Mouse (Mus musculus) spleen, postnatal 10 days (tissue): Measurements from ENCODE around the gene St6galnac1.
"Not testable (repeated sequence)": the region's sequence is repeated elsewhere in the genome, so short reads cannot be mapped to it uniquely, and the experiment has no call there.

Source experiments
- DNase-seq, 2 experiments: peaks; one replicate each; pipeline ENCODE4 v3.0.0; 2021 to 2022; ENCODE audit warnings: low spot score in 2 of 2

The St6galnac1 gene

DNA sequence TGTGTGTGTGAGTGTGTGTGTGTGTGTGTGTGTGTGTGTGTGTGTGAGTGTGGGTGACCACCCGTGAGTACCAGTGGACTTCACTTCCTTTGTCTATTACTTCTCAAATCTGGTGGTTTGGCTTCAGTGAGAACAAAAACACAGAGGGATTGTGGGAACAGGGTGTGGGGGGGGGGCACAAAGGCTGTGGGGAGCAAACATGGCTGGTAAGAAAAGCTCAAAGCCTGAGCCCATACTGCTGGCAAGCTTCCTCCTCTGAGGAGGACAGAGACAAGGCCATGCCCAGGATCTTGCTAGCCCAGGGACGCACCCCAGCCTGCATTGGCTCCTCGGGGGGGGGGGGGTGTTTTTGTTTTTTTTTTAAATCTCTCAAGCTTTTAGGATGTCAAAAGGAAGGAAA lies 32.2 kb upstream of the St6galnac1 start:
- no peak for DNase-seq

DNA sequence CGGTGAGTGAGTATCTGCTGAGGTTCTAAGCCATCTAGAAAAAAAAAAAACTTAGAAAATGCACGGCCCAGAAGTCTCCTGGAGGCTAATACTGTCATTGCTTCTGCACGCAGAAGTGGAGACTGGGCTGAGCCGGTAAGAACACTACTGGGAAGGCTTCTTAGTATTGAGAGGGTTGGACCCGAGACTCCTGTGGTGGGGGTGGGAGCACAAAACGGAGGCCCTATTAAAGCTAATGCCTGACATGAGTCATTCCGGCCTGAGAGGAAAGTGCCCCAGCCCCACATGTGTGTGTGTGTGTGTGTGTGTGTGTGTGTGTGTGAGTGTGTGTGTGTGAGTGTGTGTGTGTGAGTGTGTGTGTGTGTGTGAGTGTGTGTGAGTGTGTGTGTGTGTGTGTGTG lies 31.8 kb upstream of the St6galnac1 start:
- no peak for DNase-seq

DNA sequence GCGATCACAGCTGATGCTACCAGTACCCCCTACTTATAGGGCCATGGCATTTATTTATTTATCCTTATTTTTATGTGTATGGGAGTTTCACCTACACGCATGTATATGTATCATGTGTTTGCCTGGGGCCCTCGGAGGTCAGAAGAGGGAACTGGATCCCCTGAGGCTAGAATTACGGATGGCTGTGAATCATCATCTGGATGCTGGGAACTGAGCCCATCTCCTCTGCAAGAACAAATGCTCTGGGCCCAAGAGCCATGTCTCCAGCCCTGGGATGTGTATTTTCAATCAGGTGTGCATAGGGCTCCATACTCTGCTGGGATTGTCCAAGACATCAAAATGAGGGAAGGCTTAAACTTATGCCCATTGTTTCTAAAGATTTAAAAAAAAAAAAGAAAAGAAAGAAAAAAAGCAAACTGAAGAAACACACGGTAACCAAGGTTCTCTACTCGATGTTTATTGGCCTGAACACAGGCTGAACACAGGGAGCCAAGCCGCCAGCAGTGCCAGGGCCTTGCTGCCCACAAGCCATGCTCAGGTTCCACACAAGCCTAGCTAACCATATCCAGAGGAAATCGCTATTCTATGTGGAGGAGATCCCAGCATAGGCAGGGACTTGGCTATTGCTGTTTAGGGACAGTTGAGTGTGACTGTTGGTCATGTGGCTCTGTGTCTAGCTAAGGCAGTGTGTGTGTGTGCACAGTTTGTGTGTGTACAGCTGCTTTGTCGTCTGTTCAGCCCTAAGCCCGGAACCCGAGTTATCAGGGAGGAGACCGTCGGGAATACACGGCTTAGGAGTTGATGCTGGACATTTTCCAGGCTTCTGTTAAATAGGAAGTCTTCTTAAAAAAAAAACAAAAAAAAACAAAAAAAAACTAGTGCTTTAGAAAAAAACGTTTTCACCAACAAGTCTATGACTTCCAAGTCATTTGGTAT lies 31.1 kb upstream of the St6galnac1 start:
- DNase-seq: no peak

DNA sequence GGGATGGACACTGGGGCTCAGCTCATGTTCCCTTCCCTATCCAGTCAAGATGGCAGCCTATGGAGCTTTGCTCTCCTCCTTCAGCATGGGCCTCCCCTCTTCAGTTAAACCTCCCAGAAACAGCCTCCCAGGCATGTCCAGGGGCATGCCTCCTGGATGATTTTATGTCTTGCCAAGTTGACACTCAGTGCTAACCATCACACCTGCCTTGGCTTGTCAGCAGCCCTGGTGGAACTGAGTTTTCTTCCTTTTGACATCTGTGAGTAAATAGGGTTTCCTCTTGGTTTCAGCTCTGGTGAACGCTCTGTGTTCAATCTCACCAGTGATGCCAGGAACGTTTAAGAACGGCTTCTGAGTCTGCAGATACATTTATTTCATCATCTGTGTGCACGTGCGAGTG lies 27.4 kb upstream of the St6galnac1 start:
- no peak for DNase-seq

DNA sequence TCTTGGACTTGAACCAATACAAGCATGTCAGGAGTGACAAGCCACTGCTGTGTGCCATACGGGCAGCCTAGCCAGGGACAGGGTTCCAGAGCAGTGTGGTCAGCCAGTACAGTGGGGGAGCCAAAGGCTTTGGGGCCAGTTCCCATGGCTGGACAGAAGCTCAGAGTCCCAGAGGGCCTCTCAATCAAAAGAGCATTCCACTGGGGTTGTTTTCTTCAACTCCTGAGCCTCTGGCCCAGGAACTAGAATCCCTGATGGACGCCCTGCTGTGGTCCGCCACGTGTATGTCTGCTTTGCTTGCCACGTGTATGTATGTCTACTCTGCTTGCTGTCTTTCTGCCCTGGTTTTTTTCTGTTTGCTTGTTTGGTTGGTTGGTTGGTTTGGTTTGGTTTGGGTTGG lies 25.8 kb upstream of the St6galnac1 start:
- no peak for DNase-seq

DNA sequence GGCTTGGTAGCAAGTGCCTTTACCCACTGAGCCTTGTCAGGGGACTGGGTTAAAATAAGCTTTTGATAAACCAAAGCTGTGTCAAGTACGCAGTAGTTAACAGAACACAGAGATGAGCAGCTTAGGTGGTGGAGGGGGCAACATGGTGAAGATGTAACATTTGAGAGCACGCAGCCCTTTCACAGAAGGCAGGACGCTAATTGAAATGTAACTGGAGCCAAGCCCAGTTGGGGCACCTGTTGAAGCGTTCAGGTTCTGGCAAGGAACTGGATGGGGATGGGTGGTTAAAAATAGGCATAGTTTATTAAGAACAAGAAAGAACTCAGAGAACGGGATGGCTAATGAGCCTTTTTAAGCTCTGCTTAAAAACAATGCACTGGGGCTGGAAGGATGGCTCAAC lies 24.1 kb upstream of the St6galnac1 start:
- no peak for DNase-seq

DNA sequence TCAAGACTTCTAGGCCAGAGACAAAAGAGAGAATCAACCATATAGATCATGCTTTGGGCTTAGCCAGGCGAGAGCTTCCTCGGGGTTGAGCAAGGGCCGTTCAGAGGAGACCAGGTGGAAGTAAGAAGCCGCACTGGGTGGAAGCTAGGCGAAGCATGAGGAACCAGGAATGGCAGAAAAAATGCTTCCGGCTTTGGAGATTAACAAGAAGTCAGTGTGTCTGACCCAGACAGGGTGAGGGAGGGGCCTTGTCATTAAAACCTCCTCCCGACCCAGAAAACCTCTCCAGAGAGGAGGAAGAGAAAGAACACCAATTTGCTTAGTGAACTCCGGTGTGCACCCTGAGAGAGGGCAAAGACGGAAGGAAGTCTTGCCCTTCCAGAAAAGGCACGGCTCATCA lies 8.9 kb upstream of the St6galnac1 start:
- no peak for DNase-seq

DNA sequence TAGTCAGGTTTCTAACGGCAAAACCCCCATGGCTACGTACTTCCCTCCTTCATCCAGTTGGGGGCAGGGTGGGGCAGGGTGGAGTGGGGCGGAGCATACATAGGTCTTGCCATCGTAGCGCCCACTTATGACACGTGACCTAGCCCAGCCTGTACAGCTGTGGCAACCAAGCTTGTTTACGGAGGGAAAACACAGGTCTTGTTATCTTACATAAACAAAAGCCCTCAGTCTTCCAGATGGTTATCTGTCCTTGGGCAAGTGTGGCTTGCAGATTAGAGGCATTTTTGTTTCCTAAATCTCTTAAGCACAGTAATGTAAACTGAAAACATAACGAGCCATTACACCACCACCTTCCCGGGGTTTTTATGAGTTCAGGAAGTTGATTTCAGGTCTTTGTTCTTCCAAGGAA lies 7.4 kb upstream of the St6galnac1 start:
- DNase-seq: peak; percentile 12 to 76

DNA sequence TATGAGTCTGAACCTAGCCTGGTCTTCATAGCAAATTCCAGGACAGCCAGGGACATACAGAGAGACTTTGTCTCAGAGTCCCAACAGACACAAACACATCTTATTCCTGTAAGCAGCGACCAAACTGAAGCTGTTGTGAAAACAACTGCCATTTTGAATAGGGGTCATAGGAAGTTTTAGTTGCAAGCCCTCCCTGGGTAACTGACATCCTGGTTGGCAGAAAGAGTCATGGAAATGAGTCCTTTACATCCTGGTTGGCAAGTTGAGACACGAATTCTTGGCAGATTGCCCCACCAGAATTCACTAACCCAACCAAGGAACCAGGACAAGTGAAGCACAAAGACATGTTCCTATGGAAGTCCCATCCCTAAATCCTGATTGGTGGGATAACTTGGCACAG lies 2.1 kb downstream of the St6galnac1 start:
- DNase-seq: no peak

DNA sequence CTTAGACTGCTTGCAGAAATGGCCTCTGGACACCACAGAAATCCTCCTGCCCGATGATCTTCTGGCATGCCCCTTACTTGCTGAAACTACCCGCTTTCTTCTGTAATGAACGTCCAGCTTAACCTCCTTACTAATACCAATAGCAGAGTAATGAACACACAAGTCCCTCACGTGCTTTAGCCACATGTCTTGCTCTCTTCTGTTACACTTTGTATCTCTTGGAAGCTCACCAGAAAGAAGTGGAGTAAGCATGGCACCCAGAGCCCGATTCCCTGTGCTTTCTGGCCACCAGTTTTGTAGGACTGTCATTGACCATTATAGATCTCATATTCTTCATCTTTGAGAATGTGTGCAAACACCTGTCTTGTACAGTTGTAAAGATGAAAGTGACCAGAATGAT lies 5.4 kb downstream of the St6galnac1 start:
- no peak for DNase-seq

DNA sequence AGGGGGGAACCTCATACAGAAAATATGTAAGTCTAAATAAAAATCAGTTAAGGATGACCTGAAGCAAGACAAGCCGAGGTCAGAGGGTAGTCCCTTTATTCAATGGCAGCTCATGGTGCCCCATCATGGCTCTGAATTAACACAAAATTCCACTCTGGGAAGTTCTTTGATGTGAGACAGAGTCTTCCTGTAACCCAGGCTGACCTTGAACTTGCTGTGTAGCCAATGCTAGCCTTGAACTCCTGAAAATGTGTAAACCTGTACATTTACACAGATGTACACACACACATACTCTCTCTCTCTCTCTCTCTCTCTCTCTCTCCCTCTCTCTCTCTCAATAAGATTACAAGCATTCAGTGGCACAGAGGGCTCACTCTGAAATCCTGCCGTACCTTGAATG lies 10.4 kb downstream of the St6galnac1 start:
- DNase-seq: no peak

DNA sequence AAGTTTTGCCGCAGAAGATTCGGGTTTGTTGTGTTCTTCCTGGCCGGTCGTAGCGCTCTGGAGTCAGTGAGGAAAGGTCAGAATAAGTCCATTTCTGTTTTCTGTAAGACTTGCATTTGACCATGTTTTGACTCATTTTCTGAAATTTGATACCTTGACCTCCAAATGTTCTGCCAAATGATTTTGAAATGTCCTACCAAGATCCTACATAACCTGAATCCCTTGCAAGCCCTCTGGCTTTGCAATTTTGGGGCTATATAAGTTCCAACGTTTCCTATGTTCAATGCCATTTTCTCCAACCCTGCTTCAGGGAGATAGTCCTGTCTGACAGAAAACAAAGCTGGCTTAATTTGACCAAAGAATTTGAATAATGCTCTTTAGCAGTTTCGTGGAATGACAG lies 11.0 kb downstream of the St6galnac1 start:
- DNase-seq: no peak

DNA sequence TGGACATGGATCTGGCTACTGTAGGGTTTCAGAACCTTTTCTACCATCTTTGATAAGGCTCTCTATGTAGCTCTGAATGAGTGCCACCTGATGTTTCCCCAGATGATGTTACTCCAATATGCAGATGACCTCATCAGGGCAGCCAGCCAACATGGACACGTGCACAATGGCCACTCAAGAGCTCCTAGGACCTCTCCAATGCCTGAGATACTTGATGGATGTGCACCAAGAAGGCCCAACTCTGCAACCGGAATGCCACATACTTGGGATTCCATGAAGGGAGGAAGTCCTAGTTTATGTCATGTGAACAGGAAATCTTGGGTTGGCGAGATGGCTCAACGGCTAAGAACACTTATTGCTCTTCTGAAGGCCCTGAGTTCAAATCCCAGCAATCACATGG lies 20.1 kb downstream of the St6galnac1 start:
- DNase-seq: no peak

DNA sequence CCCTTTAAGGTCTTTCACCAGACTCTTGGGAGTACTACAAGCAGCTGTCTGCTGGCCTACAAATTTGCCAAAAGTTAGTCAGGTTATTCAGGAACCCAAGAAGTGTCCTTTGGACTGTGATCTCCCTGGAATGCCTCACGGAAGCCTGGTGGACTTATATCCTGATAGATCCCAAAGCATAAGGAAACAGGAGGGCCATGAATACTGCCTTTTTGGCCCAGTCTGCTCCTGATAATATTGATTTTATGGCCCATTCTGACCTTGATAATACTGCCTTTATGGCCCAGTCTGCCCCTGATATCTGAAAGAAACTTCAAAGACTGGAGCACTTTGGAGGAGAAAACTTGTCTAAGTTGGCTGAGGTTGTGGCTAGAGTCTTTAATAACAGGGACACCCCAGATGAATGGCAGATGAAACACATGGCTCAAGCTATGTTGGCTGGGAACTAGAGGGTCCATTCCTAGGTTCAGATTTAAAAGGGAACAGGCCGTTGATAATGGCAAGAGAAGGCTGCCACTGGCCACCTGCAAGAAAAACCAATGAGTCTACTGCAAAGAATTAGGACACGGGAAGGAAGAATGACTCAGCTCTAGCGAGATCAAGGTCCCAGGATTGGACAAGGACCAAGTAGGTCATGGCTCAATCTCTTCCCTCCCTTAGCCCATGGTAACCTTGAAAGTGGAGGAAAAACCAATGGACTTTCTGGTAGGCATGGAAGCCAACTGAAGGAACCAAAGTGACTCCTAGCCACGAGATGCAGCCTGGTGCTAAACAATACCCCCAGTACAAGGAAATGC lies 21.4 kb downstream of the St6galnac1 start:
- DNase-seq: no peak

DNA sequence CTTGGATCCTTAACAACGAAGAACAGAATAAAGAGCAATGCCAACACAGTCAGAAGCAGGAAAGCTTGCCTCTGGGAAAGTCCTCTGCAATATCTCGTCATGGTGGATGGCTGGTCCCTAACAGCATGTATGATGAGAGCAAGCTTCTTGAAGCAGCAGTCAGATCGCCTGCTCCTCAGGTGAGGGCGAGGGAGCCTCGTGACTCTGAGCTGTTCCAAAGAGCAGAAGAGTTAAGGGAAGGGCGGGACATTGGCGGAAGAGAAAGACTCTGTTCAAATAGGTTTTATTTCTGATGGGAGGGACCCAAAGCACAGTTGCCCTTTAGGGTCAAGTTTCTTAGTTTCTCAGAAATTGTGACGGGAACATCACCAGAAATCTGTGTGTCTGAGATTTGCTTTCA lies 25.6 kb downstream of the St6galnac1 start:
- DNase-seq: no peak

DNA sequence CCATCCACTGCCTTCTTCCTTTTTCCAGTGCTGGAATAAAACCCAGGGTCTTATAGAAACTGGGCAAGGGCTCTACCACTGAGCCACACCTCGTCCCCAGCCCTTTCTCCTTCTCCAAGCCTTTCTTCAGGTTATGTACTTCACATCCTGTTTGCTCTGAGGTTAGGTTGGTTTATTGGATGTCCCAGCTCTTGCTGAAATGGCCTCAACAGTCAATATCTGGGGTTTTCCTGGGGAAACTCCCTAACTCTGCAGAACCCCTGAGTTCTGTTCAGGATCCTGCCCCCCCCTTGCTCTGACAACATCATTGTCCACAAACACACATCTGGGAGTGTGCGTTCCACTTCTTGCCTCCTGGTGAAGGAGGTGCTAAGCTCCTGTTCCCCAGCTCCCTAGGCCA lies 26.6 kb downstream of the St6galnac1 start:
- not testable (repeated sequence) for DNase-seq

DNA sequence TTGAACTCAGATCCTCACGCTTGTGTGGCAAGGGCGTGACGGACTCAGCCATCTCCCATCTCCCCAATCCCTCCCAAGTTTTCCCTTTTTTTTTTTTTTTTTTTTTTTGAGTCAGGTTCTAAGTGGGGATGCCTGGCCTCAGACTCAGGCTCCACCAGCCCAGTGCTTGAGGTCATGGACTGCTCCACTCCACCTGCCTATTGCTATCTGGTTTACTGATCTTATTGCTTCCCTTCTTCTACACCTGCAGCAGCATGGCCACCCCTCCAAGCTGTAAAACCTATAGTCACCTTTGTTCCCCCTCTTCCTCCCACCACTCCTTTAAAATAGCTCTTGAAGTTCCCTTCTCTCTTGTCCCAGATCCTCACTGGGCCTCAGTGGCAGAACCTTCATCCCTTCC lies 28.5 kb downstream of the St6galnac1 start:
- DNase-seq: not testable (repeated sequence)

DNA sequence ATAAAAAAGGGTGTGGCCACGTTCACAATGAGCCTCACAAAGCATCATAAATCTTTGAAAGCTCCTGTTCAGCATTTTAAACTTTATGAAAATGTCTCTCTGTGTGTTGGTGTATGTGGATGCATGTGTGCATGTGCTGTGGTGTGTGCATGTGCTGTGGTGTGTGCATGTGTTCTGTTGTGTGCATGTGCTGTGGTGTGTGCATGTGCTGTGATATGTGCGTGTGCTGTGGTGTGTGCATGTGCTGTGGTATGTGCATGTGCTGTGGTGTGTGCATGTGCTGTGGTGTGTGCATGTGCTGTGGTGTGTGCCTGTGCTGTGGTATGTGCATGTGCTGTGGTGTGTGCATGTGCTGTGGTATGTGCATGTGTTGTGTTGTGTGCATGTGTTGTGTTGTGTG lies 29.9 kb downstream of the St6galnac1 start:
- not testable (repeated sequence) for DNase-seq

DNA sequence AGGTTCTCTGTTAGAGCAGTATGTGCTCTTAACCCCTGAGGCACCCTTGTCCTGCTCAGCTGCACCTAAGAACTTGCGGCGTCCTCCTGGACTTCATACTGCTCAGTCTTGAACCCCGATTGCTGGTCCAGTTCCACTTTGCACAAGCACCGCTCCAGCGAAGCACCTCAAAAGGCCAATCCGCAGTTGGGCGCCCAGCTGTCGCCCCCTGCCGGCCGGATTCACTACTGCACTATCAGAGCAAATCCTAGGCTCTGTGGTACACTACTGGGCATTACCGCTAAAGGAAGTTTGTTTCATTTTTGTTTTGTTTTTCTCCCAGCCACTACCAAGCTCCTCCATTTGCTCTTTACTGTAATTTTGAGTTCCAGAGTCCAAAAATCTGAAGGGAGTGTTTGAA lies 36.9 kb downstream of the St6galnac1 start:
- no peak for DNase-seq

DNA sequence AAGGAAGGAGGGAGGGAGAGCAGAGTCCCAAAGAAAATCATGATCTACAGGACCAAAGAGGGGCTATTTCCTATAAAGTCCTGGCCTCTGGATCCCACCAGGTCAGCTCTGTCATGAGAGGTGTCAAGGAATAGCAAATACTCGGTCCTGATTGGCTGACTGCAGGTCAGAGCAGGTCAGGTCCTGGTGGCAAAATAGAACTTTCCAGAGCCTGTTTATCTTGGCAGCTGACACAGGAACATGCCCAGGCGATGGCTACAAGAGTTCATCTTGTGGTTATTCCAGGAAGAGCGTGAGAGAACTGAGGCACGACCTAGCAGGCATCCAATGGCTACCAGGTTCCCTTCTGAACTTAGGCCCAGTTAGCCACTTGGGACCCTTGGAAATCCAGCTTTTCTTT lies 42.8 kb downstream of the St6galnac1 start:
- DNase-seq: no peak

DNA sequence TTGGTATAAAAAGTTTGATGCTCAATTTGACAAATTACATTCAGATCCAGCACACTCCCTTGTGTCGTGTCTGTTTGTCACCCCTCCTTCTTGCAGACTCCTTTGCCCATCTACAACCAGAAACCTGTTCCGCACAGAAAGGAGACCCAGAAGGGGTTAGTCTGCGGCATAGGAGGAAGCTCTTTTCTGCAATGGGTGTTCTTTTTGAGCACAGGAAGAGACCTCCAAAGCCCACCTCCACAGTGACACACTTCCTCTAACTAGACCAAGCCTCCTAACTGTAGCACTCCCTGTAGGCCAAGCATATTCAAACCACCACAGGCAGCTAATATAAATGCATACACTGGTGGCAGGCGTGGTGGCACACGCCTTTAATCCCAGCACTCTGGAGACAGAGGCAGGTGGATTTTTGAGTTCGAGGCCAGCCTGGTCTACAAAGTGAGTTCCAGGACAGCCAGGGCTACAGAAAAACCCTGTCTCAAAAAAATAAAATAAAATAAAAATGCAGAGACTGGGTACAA lies 44.2 kb downstream of the St6galnac1 start:
- DNase-seq: not testable (repeated sequence)

DNA sequence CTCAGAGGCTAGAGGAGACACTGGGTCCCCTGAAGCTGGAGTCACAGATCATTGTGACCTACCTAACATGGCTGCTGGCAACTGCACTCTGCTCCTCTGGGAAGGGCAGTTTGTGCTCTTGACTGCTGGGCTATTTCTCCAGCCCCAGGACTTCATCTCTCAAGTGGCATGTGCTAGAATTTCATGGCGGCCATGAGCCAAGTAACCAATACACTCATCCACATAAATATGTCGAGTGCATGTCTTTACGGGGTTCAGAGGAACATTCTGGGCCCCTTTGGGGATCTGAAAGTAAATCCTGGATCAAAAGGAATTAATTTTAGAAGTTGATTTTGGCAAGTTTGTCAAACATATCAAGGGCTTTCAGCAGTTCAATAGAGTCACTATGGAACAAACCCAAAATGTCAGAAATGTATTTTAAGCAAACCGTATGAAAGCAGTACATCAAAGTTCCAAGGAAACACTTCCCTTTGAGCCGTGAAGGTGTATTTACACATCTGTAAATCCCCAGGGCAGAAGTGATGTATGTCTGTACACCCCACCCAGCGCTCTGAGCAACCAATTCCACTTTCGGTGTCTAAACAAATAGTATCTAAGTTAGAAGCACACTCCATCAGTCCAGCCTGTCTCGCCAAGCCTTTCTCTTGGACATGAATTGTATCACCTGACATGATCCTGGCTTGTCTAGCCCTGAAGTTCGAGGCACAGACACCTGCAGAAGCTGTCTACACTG lies 45.9 kb downstream of the St6galnac1 start:
- no peak for DNase-seq
